Mouse (Mus musculus) heart, adult 2 months (tissue): ENCODE data around the gene H2-Q4. TPM values are rescaled to one million over a fixed set of nuclear protein-coding genes. Genes with fewer than 3 reads are reported as not detected.
"Not testable (repeated sequence)": the region's sequence is repeated elsewhere in the genome, so short reads cannot be mapped to it uniquely, and the experiment has no call there.

Experiments used
- DNase-seq, 2 experiments: peaks; one replicate each; pipeline ENCODE4 v3.0.0; 2021
- H3K27ac ChIP-seq: fragments of 200-600 bp; 2 replicates; pipeline ENCODE4 v1.8.1; 2022
- H3K27me3 ChIP-seq: fragments of 200-500 bp; 2 replicates; pipeline ENCODE4 v1.6.1; 2012; ENCODE audit warnings: mild to moderate bottlenecking, low read length, inconsistent platforms, mixed read lengths; ENCODE audit not compliant: control insufficient read depth, insufficient read depth
- H3K36me3 ChIP-seq: fragments of 200-500 bp; 2 replicates; pipeline ENCODE4 v1.6.1; 2012; ENCODE audit warnings: low read length, inconsistent platforms; ENCODE audit not compliant: control insufficient read depth, insufficient read depth
- H3K4me1 ChIP-seq: fragments of 200-500 bp; 2 replicates; pipeline ENCODE4 v1.6.1; 2011; ENCODE audit warnings: low read length; ENCODE audit not compliant: control insufficient read depth, insufficient read depth
- H3K4me3 ChIP-seq: fragments of 200-600 bp; 2 replicates; pipeline ENCODE4 v1.8.1; 2022
- H3K79me2 ChIP-seq: fragments of 200-500 bp; replicated peaks from 2 replicates; pipeline ENCODE4 v1.6.1; 2012; ENCODE audit warnings: mild to moderate bottlenecking, inconsistent platforms, low read length, moderate library complexity, mixed read lengths; ENCODE audit not compliant: control insufficient read depth, insufficient read depth
- H3K9ac ChIP-seq: fragments of 200-500 bp; 2 replicates; pipeline ENCODE4 v1.6.1; 2012; ENCODE audit warnings: low read depth, mild to moderate bottlenecking, control low read depth, inconsistent platforms, low read length, mixed read lengths
- CTCF ChIP-seq: fragments of 200-600 bp; IDR thresholded peaks from 2 replicates; pipeline ENCODE4 v1.8.1; 2022; ENCODE audit warnings: antibody characterized with exemption, mild to moderate bottlenecking, moderate library complexity
- POLR2A ChIP-seq: fragments of 200-500 bp; IDR thresholded peaks from 2 replicates; pipeline ENCODE4 v1.6.1; 2011; ENCODE audit warnings: mild to moderate bottlenecking, low read depth, low read length, control low read depth; ENCODE audit not compliant: insufficient read depth
- WGBS: fragments of 180-500 bp; shearing (Covaris S2); methylation state at CpG from one replicate; pipeline ENCODE4 v1.1.7; 2018; 5-methylcytosine and 5-hydroxymethylcytosine counted together
- intact Hi-C: fragments of 180-260 bp; cut with DNase I; formaldehyde crosslinking; loops from one replicate; pipeline ENCODE4 v1.15.1; 2025
- polyA plus RNA-seq: library from polyadenylated mRNA; depleted of rRNA; stranded (reverse); fragments of >200 nt; gene quantifications from 2 replicates; pipeline ENCODE4 v1.2.3, GENCODE M21; 2012
- total RNA-seq, 2 experiments: library from RNA; stranded (reverse); gene quantifications; 2 replicates each; pipeline ENCODE4 v1.2.3; 2021

Gene H2-Q4
- total and polyA plus RNA-seq, 3 experiments, result 12.2 to 48.6 (median 18.8) TPM

DNA sequence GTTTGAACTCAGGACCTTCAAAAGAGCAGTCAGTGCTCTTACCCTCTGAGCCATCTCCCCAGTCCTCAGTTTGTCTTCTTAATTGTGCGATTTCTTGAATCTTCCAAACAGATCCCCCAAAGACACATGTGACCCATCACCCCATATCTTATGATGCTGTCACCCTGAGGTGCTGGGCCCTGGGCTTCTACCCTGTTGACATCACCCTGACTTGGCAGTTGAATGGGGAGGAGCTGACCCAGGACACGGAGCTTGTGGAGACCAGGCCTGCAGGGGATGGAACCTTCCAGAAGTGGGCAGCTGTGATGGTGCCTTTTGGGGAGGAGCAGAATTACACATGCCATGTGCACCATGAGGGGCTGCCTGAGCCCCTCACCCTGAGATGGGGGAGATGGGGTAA lies 17.5 kb downstream of the H2-Q4 start:
- H3K4me1 ChIP-seq, H3K79me2 ChIP-seq, H3K27ac ChIP-seq, H3K27me3 ChIP-seq, intact Hi-C loops, DNase-seq, H3K36me3 ChIP-seq, H3K9ac ChIP-seq, H3K4me3 ChIP-seq: not testable (repeated sequence)
- 91% methylated on average over 2 of the region's 2 CpGs for WGBS

GRCm38 (mm10) chr17:35413057-35413456 lies 33.6 kb downstream of the H2-Q4 start:
- WGBS, result no CpG with 5 or more reads among the region's 1 CpGs
- intact Hi-C loops, H3K79me2 ChIP-seq, H3K4me1 ChIP-seq, DNase-seq, H3K36me3 ChIP-seq, H3K9ac ChIP-seq, H3K27ac ChIP-seq, H3K4me3 ChIP-seq, H3K27me3 ChIP-seq: not testable (repeated sequence)

DNA sequence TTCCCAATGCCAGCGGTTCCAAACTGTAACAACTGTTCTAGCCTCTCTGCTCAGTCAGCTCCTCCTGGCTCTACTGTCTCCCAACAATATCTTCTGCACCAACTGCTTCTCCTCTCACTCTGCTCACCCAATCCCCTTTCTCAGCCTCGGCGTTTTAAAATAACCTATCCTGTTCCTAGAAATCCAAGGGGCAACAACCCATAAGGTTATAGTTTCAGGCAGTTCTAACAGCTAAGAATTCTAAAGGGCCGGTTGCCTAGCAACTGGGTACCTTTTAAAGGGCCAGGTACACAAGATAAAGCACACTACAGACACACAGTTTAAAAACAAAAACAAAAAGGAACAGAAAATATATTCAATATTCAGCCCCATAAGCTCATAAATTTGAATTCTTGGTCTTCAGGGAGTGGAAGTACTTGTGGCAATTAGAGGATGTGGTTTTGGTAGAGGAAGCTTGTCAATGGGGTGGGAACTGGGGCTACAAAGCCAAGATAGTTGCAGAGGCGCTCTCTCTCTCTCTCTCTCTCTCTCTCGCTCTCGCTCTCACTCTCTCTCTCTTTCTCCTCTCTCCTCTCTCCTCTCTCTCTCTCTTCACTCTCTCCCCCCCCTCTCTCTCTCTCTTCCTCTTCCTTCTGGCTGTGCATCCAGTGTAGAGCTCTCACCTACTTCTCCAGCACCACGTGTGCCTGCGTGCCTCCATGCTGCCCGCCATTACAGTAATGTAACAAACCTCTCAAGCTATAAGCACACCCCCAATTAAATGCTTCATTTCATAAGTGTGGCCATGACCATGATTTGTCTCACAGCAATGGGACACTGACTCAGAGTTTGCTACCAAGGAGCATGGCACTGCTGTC lies 36.1 kb downstream of the H2-Q4 start:
- H3K27ac ChIP-seq, H3K4me1 ChIP-seq, H3K36me3 ChIP-seq, DNase-seq, H3K4me3 ChIP-seq, intact Hi-C loops, H3K9ac ChIP-seq, H3K79me2 ChIP-seq, H3K27me3 ChIP-seq: not testable (repeated sequence)
- 76% methylated on average over 3 of the region's 10 CpGs for WGBS

GRCm38 (mm10) chr17:35418772-35419171 lies 39.4 kb downstream of the H2-Q4 start:
- no peak for TF ChIP-seq POLR2A
- no peak overlapping the region for H3K27ac ChIP-seq
- no peaks in the 10 kb centered on the region for H3K79me2 ChIP-seq
- no peaks in the 10 kb centered on the region for H3K36me3 ChIP-seq
- intact Hi-C loops, result no loop called here
- no peaks in the 10 kb centered on the region; the same call in 1 of the 2 replicates for H3K27me3 ChIP-seq
- H3K4me1 ChIP-seq, result no peaks in the 10 kb centered on the region
- no peak for DNase-seq
- no peak overlapping the region for H3K9ac ChIP-seq
- WGBS, result 78% methylated on average over 7 of the region's 7 CpGs
- H3K4me3 ChIP-seq, result no peak overlapping the region

DNA sequence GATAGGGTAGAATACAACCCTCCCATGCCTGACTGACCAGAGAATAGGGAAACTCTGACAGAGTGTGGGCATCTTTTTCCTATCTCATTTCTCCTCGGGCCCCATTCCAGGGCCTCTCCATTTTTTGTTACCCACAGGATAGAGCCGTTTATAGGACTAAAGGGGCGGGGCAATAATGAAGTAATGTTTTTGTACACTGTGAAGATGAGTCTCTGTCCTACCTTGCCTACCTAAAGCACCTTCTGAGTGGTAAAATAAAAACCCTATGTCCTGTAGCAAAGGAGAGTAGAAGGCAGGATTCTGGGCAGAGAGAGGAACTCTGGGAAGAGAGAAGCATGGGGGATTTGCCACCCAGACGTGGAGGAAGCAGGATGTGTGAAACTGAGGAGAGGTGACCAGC lies 40.1 kb downstream of the H2-Q4 start:
- DNase-seq, H3K79me2 ChIP-seq, H3K4me3 ChIP-seq, intact Hi-C loops, H3K9ac ChIP-seq, H3K27me3 ChIP-seq, H3K36me3 ChIP-seq, H3K4me1 ChIP-seq, H3K27ac ChIP-seq: not testable (repeated sequence)
- WGBS, result 39% methylated on average over 4 of the region's 4 CpGs

DNA sequence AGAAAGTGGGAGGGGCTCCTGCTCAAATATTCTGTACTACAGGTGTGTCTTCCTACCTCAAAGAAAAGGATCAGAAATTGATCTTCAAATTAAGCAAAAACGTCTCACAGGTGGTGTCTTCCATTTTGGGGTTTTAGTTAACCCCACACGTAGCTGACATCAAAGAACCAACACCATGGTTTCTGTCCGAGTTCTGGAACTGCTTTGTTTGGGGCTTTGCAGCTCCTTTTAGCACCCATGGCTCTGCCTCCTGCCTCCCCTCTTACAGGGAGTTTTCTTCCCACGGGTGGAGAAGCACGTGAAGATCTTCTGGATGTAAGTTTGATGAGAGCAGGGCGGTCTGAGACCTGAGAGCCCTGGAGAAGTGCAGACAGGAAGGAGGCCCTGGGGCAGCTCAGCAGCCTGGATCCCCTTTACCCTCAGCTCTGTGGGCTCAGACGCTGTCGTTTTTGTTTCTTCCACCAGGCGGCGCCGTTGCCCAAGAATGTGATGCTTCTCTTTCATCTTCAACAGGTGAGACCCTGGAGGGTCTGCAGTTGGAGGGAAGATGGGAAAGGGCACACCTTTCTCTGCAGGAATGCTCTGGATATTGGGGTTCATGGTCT lies 40.9 kb downstream of the H2-Q4 start:
- H3K4me3 ChIP-seq, H3K27ac ChIP-seq, H3K27me3 ChIP-seq, H3K36me3 ChIP-seq, H3K4me1 ChIP-seq, intact Hi-C loops, H3K79me2 ChIP-seq, H3K9ac ChIP-seq: not testable (repeated sequence)
- peak in 1 of 2 experiments; percentile 36 for DNase-seq
- 14% methylated on average over 11 of the region's 11 CpGs for WGBS
- TF ChIP-seq CTCF, result peak; percentile 72

- H3K79me2 ChIP-seq, intact Hi-C loops, DNase-seq, H3K9ac ChIP-seq, H3K27ac ChIP-seq, H3K4me3 ChIP-seq, H3K4me1 ChIP-seq, H3K27me3 ChIP-seq, H3K36me3 ChIP-seq: not testable (repeated sequence)
- 89% methylated on average over 4 of the region's 4 CpGs for WGBS
These were observed 41.9 kb downstream of the H2-Q4 start for GRCm38 (mm10) chr17:35421331-35421730.

DNA sequence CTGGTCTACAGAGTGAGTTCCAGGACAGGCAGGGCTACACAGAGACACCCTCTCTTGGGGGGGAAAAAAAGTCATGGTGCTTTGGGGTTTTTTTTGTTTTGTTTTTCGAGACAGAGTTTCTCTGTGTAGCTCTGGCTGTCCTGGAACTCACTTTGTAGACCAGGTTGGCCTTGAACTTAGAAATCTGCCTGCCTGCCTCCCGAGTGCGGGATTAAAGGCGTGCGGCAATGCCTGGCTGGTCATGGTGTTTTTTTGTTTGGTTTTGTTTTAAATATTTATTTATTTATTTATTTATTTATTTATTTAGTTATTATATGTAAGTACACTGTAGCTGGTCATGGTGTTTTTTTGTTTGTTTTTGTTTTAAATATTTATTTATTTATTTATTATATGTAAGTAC lies 42.9 kb downstream of the H2-Q4 start:
- H3K27ac ChIP-seq, H3K36me3 ChIP-seq, intact Hi-C loops, H3K79me2 ChIP-seq, H3K27me3 ChIP-seq, H3K4me1 ChIP-seq, DNase-seq, H3K9ac ChIP-seq, H3K4me3 ChIP-seq: not testable (repeated sequence)
- 88% methylated on average over 5 of the region's 5 CpGs for WGBS

DNA sequence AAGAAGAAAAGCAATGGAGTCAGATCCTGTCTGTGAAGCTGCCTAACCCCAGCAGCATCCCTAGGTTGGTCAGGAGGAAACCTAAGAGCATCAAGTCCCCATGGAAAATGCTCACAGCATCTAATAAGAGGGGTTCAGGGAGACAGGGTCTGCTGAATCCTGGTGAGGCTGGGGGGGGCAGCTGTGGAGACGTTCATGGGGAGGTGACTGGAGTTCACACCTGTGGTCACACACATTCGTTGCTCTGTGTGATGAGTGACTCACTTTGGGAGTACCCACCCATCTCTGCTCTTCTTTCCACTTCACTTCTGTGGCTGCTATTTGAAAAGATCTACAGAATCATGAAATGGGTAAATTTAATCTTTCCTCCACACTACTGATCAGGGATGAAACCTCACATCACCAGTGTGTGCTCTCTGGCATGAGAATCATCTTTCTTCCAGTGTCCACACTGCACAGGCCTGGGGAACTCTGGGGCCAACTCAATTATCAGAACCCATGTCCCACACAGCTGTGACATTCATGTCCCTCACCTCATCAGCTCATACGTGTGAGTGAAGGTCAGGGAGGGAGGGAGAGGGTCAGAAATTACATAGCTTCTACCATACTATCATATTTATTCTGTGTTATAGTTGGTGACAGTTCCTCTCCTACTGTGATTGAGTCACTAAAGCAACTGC lies 43.9 kb downstream of the H2-Q4 start:
- H3K4me3 ChIP-seq, H3K36me3 ChIP-seq, intact Hi-C loops, H3K79me2 ChIP-seq, H3K27me3 ChIP-seq, H3K27ac ChIP-seq, H3K4me1 ChIP-seq, H3K9ac ChIP-seq: not testable (repeated sequence)
- WGBS, result 59% methylated on average over 3 of the region's 3 CpGs
- DNase-seq, result peak in 1 of 2 experiments; percentile 5
